Mouse (Mus musculus) stomach, embryonic 15.5 days (tissue): ENCODE results near the gene Fabp7. TPM values are rescaled to one million over a fixed set of nuclear protein-coding genes. Genes with fewer than 3 reads are reported as not detected.
A peak's percentile ranks its signal among the peaks of the same experiment; 100 is the strongest.

Experiments used
- ATAC-seq: fragments of 200-750 bp; cut with Nextera tagmentation; 2 replicates; pipeline ENCODE4 v1.8.0; 2017; ENCODE audit warnings: low read depth, moderate number of reproducible peaks, moderate TSS enrichment; ENCODE audit not compliant: insufficient read depth, low FRiP score
- H3K27ac ChIP-seq: fragments of 300-500 bp; sonication (generic); 2 replicates; pipeline ENCODE4 v1.5.1; 2015; ENCODE audit warnings: mild to moderate bottlenecking, inconsistent platforms
- H3K27me3 ChIP-seq: fragments of 300-500 bp; sonication (generic); replicated peaks from 2 replicates; pipeline ENCODE4 v1.6.1; 2015; ENCODE audit warnings: inconsistent platforms
- H3K36me3 ChIP-seq: fragments of 300-500 bp; sonication (generic); 2 replicates; pipeline ENCODE4 v1.6.1; 2015; ENCODE audit warnings: inconsistent platforms
- H3K4me1 ChIP-seq: fragments of 300-500 bp; sonication (generic); 2 replicates; pipeline ENCODE4 v1.6.1; 2015; ENCODE audit warnings: inconsistent platforms
- H3K4me2 ChIP-seq: fragments of 300-500 bp; sonication (generic); 2 replicates; pipeline ENCODE4 v1.6.1; 2015; ENCODE audit warnings: mild to moderate bottlenecking, inconsistent platforms
- H3K4me3 ChIP-seq: fragments of 300-500 bp; sonication (generic); replicated peaks from 2 replicates; pipeline ENCODE4 v1.5.1; 2015; ENCODE audit warnings: inconsistent platforms
- H3K9ac ChIP-seq: fragments of 300-500 bp; sonication (generic); 2 replicates; pipeline ENCODE4 v1.6.1; 2015; ENCODE audit warnings: inconsistent platforms
- H3K9me3 ChIP-seq: fragments of 300-500 bp; sonication (generic); 2 replicates; pipeline ENCODE4 v1.6.1; 2016; ENCODE audit warnings: inconsistent platforms
- WGBS: fragments of 180-500 bp; shearing (Covaris S2); methylation state at CpG from one replicate; pipeline ENCODE4 v1.1.7; 2015; 5-methylcytosine and 5-hydroxymethylcytosine counted together
- polyA plus RNA-seq: library from polyadenylated mRNA; unstranded; fragments of >200 nt; fragmentation: Nextera tagmentation; extraction: Ambion mirVana; gene quantifications from 2 replicates; pipeline ENCODE4 v1.2.1, GENCODE M21; 2015

Gene Fabp7
- 60.9 and 66.4 TPM in 2 replicates for polyA plus RNA-seq

- ATAC-seq = no peak
- Histone ChIP-seq H3K4me2 (peak within 1 kb of the TSS; percentile 29; the same call in 1 of the 2 replicates), H3K36me3 (no peaks in the 10 kb centered on the region), H3K27me3 (no peaks in the 10 kb centered on the region), H3K9me3 (no peaks in the 10 kb centered on the region), H3K4me3 (no peak within 1 kb of the TSS; the same call in 1 of the 2 replicates), H3K9ac (no peak within 1 kb of the TSS), H3K27ac (no peak within 1 kb of the TSS; the same call in 1 of the 2 replicates), H3K4me1 (peaks cover 5% of the 10 kb centered on the region; the same call in 1 of the 2 replicates)
- 26% methylated on average over 7 of the region's 7 CpGs for WGBS
Observed at GRCm38 (mm10) chr10:57784876-57785150, at the start of gene Fabp7. TSS of gene Fabp7 (plus strand) at chr10:57784881.

DNA sequence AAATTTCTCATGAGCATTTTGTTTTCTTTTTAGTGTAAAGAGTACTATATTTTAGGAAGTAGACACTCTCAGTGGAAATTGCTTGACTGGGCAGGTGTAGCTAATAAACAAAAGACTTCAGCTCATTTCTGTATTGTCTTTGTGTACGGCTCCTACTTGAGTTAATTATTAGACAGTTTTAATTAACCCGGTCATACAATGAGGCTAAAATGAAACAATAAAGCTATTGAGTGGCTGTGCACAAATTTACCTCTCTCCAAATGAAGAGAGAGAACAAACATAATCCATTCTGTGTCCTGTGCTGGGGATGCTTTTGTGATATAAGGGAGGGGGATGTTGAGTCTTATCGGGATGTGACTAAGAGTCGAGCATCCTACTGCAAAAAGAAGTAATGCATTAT, 43.9 kb upstream of the Fabp7 start:
- Histone ChIP-seq H3K9ac (no peak overlapping the region), H3K4me3 (no peak overlapping the region), H3K36me3 (no peaks in the 10 kb centered on the region), H3K4me2 (no peak overlapping the region), H3K9me3 (no peaks in the 10 kb centered on the region), H3K27ac (no peak overlapping the region), H3K27me3 (no peaks in the 10 kb centered on the region), H3K4me1 (no peaks in the 10 kb centered on the region)
- no peak for ATAC-seq
- 70% methylated on average over 4 of the region's 4 CpGs for WGBS

DNA sequence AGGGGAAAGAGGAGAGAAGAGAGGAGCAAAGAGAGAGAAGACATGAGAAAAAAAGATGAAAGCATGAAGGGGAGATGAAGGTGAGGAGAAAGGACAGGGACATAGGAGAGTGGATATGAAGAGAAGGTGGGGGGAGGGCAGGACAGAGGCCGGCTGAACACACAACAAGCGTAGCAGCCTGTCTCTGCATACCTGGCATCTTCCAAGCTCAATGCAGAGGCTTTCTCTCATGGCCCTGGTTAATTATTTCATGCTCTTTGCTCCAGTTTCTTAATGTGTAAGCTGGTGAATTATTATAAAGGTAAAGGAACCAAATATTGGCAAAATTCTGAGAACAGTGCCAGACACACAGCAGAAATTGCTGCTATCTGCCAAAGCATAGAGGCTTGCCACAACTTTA, 43.3 kb upstream of the Fabp7 start:
- Histone ChIP-seq H3K4me2 (no peak overlapping the region), H3K27ac (no peak overlapping the region), H3K9me3 (no peaks in the 10 kb centered on the region), H3K36me3 (no peaks in the 10 kb centered on the region), H3K4me1 (no peaks in the 10 kb centered on the region), H3K27me3 (no peaks in the 10 kb centered on the region), H3K9ac (no peak overlapping the region), H3K4me3 (no peak overlapping the region)
- 59% methylated on average over 2 of the region's 2 CpGs for WGBS
- no peak for ATAC-seq

GRCm38 (mm10) chr10:57743045-57743444, 41.6 kb upstream of the Fabp7 start:
- Histone ChIP-seq H3K9me3 (no peaks in the 10 kb centered on the region), H3K27me3 (no peaks in the 10 kb centered on the region), H3K36me3 (no peaks in the 10 kb centered on the region), H3K9ac (no peak overlapping the region), H3K4me3 (no peak overlapping the region), H3K4me2 (no peak overlapping the region), H3K4me1 (no peaks in the 10 kb centered on the region), H3K27ac (no peak overlapping the region)
- ATAC-seq = no peak
- WGBS = 68% methylated on average over 7 of the region's 7 CpGs

- peak overlapping the region; percentile 51 for H3K4me2 ChIP-seq
- no peaks in the 10 kb centered on the region for H3K27me3 ChIP-seq
- no peak overlapping the region for H3K27ac ChIP-seq
- H3K4me1 ChIP-seq = no peaks in the 10 kb centered on the region
- no peaks in the 10 kb centered on the region for H3K9me3 ChIP-seq
- no peaks in the 10 kb centered on the region for H3K36me3 ChIP-seq
- H3K9ac ChIP-seq = no peak overlapping the region
- peak overlapping the region; percentile 39 for H3K4me3 ChIP-seq
- ATAC-seq = no peak
- WGBS = 5% methylated on average over 6 of the region's 6 CpGs
Observed at GRCm38 (mm10) chr10:57743606-57744016, 41.1 kb upstream of the Fabp7 start.

DNA sequence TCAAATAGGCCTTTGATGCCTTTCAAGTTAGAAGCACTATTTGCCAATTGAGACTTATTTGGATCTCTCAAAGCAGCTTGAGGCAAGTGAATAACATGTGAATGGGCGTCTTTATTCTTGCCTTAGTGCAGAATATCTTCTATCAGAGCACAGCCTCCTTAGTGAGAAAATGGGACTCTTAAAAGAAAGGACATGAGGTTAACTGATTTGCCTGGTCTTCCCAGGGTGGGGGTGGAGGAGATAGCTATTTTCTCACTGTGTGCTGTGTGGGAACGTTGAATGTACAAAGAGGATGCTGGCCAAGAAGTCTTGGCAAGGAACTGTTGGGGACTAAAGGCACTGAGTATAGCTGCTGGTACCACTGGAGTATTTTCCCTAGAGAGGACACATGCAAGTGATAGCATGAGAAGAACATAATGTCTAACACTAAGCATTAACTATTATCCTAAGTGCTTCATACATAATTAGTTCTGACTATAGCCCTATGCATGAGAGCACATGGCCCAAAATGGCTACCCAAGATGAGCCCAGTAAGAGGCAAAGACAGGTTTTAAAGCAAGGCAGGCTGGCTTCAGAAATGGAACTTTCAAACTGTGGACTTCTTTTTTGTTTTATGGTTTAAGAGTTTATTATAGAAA, 40.4 kb upstream of the Fabp7 start:
- no peaks in the 10 kb centered on the region for H3K36me3 ChIP-seq
- H3K27me3 ChIP-seq = no peaks in the 10 kb centered on the region
- no peaks in the 10 kb centered on the region for H3K9me3 ChIP-seq
- no peak for ATAC-seq
- H3K4me2 ChIP-seq = no peak overlapping the region
- H3K9ac ChIP-seq = no peak overlapping the region
- H3K27ac ChIP-seq = no peak overlapping the region
- no peaks in the 10 kb centered on the region for H3K4me1 ChIP-seq
- 40% methylated on average over 2 of the region's 2 CpGs for WGBS
- H3K4me3 ChIP-seq = no peak overlapping the region

DNA sequence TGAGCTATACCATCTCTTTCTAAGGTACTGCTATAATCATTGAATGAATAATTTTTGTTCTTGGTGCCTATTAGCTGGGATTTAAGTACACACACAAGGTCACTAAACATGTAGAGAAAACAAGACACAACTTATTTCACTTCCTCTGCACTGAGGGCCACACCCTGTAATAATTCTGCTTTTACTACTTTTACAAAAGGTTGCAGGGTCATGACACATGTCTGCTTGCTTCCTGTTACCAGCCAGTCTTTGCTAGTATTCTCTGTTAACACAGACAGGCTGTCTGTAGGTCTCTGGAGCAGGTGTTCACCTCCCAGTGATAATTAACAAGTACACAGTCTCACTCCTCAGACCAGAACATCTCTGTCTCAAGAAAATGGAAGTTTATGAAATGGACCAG, 39.2 kb upstream of the Fabp7 start:
- Histone ChIP-seq H3K27ac (no peak overlapping the region), H3K4me2 (no peak overlapping the region), H3K27me3 (no peaks in the 10 kb centered on the region), H3K36me3 (no peaks in the 10 kb centered on the region), H3K4me1 (no peaks in the 10 kb centered on the region), H3K4me3 (no peak overlapping the region), H3K9ac (no peak overlapping the region), H3K9me3 (no peaks in the 10 kb centered on the region)
- ATAC-seq = no peak

DNA sequence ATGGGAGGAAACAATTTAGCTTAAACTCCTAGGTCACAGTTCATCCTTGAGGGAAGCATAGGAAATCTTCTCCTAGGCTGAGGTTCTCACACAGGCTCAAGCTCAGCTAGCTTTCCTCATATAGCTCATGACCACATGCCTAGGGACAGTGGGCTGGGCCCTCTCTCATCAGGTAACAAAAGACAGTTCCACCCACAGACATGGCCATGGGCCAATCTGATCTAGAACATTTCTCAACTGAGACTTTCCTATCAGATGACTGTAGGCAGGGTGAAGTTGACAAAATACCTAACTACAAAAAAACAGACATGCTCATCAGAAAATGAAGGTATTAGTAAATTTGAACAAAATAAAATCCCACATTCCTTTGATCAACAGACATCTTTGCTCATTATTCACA, 37.6 kb upstream of the Fabp7 start:
- H3K9ac ChIP-seq = no peak overlapping the region
- no peaks in the 10 kb centered on the region for H3K36me3 ChIP-seq
- H3K4me3 ChIP-seq = no peak overlapping the region
- H3K4me2 ChIP-seq = no peak overlapping the region
- H3K4me1 ChIP-seq = no peaks in the 10 kb centered on the region
- no peaks in the 10 kb centered on the region for H3K27me3 ChIP-seq
- H3K9me3 ChIP-seq = no peaks in the 10 kb centered on the region
- no peak for ATAC-seq
- no peak overlapping the region for H3K27ac ChIP-seq

- Histone ChIP-seq H3K4me1 (no peaks in the 10 kb centered on the region), H3K27me3 (no peaks in the 10 kb centered on the region), H3K9ac (no peak overlapping the region), H3K27ac (no peak overlapping the region), H3K36me3 (no peaks in the 10 kb centered on the region), H3K9me3 (no peaks in the 10 kb centered on the region), H3K4me3 (no peak overlapping the region), H3K4me2 (no peak overlapping the region)
- 65% methylated on average over 1 of the region's 1 CpGs for WGBS
- ATAC-seq = no peak
Observed at GRCm38 (mm10) chr10:57753343-57753742, 31.3 kb upstream of the Fabp7 start.

DNA sequence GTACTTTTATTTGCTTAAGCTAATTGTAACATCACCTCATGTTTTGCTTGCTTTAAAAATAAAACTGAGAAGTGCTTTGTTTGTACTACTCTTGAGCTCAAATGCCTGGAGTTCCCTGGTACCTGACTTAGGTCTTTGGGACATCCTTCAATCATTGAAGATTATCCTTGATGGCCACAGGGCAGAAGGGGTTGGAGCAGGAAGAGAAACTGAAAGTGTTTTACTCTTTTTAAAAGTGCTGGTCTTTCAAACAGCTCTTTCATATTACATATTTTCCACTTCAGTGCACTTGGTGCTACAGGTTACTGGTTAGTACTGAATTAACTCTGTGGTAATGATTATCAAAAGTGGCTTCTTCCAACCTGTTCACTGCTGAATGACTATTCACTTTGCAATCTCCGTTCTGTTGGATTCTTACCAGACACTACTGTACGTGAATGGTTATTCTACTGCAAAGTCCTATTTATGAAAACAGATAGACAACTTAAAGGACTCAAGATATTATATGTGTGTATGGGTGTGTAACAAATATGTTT, 29.4 kb upstream of the Fabp7 start:
- no peak overlapping the region for H3K4me2 ChIP-seq
- 78% methylated on average over 2 of the region's 2 CpGs for WGBS
- no peak for ATAC-seq

GRCm38 (mm10) chr10:57758999-57759398, 25.7 kb upstream of the Fabp7 start:
- H3K27ac ChIP-seq = no peak overlapping the region
- H3K9ac ChIP-seq = no peak overlapping the region
- no peaks in the 10 kb centered on the region for H3K9me3 ChIP-seq
- H3K4me1 ChIP-seq = no peaks in the 10 kb centered on the region
- H3K4me2 ChIP-seq = no peak overlapping the region
- H3K36me3 ChIP-seq = no peaks in the 10 kb centered on the region
- no peak overlapping the region for H3K4me3 ChIP-seq
- no peaks in the 10 kb centered on the region for H3K27me3 ChIP-seq
- 88% methylated on average over 2 of the region's 2 CpGs for WGBS
- ATAC-seq = no peak

More for the DNA sequence above, 29.4 kb upstream of the Fabp7 start:
- Histone ChIP-seq H3K27me3 (no peaks in the 10 kb centered on the region), H3K9ac (no peak overlapping the region), H3K36me3 (no peaks in the 10 kb centered on the region), H3K27ac (no peak overlapping the region), H3K4me1 (no peaks in the 10 kb centered on the region), H3K4me3 (no peak overlapping the region), H3K9me3 (no peaks in the 10 kb centered on the region)

GRCm38 (mm10) chr10:57760694-57761093, 24.0 kb upstream of the Fabp7 start:
- ATAC-seq = no peak
- Histone ChIP-seq H3K9ac (no peak overlapping the region), H3K4me2 (no peak overlapping the region), H3K9me3 (no peaks in the 10 kb centered on the region), H3K4me3 (no peak overlapping the region), H3K4me1 (no peaks in the 10 kb centered on the region), H3K27ac (no peak overlapping the region), H3K27me3 (no peaks in the 10 kb centered on the region), H3K36me3 (no peaks in the 10 kb centered on the region)
- 61% methylated on average over 3 of the region's 3 CpGs for WGBS

- H3K27ac ChIP-seq = no peak overlapping the region
- H3K36me3 ChIP-seq = no peaks in the 10 kb centered on the region
- ATAC-seq = peak; percentile 77
- no peaks in the 10 kb centered on the region for H3K9me3 ChIP-seq
- no peak overlapping the region for H3K4me2 ChIP-seq
- no peak overlapping the region for H3K9ac ChIP-seq
- H3K4me3 ChIP-seq = no peak overlapping the region
- WGBS = 5% methylated on average over 1 of the region's 1 CpGs
- H3K27me3 ChIP-seq = no peaks in the 10 kb centered on the region
- H3K4me1 ChIP-seq = no peaks in the 10 kb centered on the region
Observed at GRCm38 (mm10) chr10:57763044-57763443, 21.6 kb upstream of the Fabp7 start.
